Mouse (Mus musculus) induced T-regulatory cell, adult 2 months (primary cell): ENCODE data around the gene Cactin.

Source experiments
- DNase-seq: peaks from one replicate; pipeline ENCODE4 v3.0.0-alpha.2; 2012; ENCODE audit warnings: low read depth

Cactin gene

GRCm38 (mm10) chr10:81342686-81343505 is 22.0 kb downstream of the Cactin start, which contains the start of gene Gipc3:
Gene Gipc3, minus strand, starts transcription at chr10:81343266.
- DNase-seq: peak; percentile 54

GRCm38 (mm10) chr10:81344421-81345161 is 23.7 kb downstream of the Cactin start:
- peak; percentile 67 for DNase-seq

GRCm38 (mm10) chr10:81345162-81345534 is 24.2 kb downstream of the Cactin start:
- DNase-seq: no peak

- DNase-seq: peak; percentile 68
Observed at GRCm38 (mm10) chr10:81346453-81347067, 25.7 kb downstream of the Cactin start.

GRCm38 (mm10) chr10:81349146-81349545 is 28.2 kb downstream of the Cactin start:
- DNase-seq: peak; percentile 69

- DNase-seq: no peak
Observed at GRCm38 (mm10) chr10:81349961-81350350, 29.1 kb downstream of the Cactin start.

- peak; percentile 99 for DNase-seq
Observed at GRCm38 (mm10) chr10:81350351-81351063, 29.6 kb downstream of the Cactin start, which contains the start of gene Hmg20b. Gene Hmg20b, minus strand, starts transcription at chr10:81350480.

- peak; percentile 91 for DNase-seq
Observed at GRCm38 (mm10) chr10:81351678-81352291, 30.9 kb downstream of the Cactin start.

- no peak for DNase-seq
Observed at GRCm38 (mm10) chr10:81354738-81355477, 34.0 kb downstream of the Cactin start.

GRCm38 (mm10) chr10:81355533-81355932 is 34.6 kb downstream of the Cactin start:
- DNase-seq: no peak

- DNase-seq: no peak
Observed at GRCm38 (mm10) chr10:81356352-81356990, 35.6 kb downstream of the Cactin start.

- peak; percentile 94 for DNase-seq
Observed at GRCm38 (mm10) chr10:81356991-81357844, 36.3 kb downstream of the Cactin start, which contains the start of gene Mfsd12. Gene Mfsd12, plus strand, starts transcription at chr10:81357491.

GRCm38 (mm10) chr10:81358209-81358608 is 37.3 kb downstream of the Cactin start:
- DNase-seq: no peak

GRCm38 (mm10) chr10:81358841-81359240 is 37.9 kb downstream of the Cactin start:
- DNase-seq: no peak

GRCm38 (mm10) chr10:81360721-81361120 is 39.8 kb downstream of the Cactin start:
- no peak for DNase-seq

- DNase-seq: no peak
Observed at GRCm38 (mm10) chr10:81362336-81362949, 41.5 kb downstream of the Cactin start.

GRCm38 (mm10) chr10:81363436-81364346 is 42.8 kb downstream of the Cactin start:
- no peak for DNase-seq

GRCm38 (mm10) chr10:81364666-81365065 is 43.8 kb downstream of the Cactin start:
- no peak for DNase-seq
